Mouse (Mus musculus) myocyte (in vitro differentiated cells): Measurements from ENCODE around the gene Eml6. TPM values are rescaled to one million over a fixed set of nuclear protein-coding genes. Genes with fewer than 3 reads are reported as not detected.
A peak's percentile ranks its signal among the peaks of the same experiment; 100 is the strongest.

ENCODE experiments used
- H3K27me3 ChIP-seq: one replicate; pipeline ENCODE4 v1.6.1; 2011; ENCODE audit not compliant: control insufficient read depth, insufficient read depth, insufficient read length
- H3K36me3 ChIP-seq: one replicate; pipeline ENCODE4 v1.6.1; 2011; ENCODE audit not compliant: control insufficient read depth, insufficient read depth
- H3K4me2 ChIP-seq: one replicate; pipeline ENCODE4 v1.6.1; 2011; ENCODE audit warnings: low read depth, control low read depth
- H3K4me3 ChIP-seq: one replicate; pipeline ENCODE4 v1.5.1; 2011; ENCODE audit warnings: mild to moderate bottlenecking, control low read depth, moderate library complexity
- H3K79me2 ChIP-seq: one replicate; pipeline ENCODE4 v1.6.1; 2011; ENCODE audit not compliant: control insufficient read depth, insufficient read depth
- H3ac ChIP-seq: one replicate; pipeline ENCODE4 v1.6.1; 2011; ENCODE audit not compliant: control insufficient read depth, insufficient read length
- CEBPB ChIP-seq: IDR thresholded peaks from 2 replicates; pipeline ENCODE4 v1.6.1; 2011; ENCODE audit warnings: mild to moderate bottlenecking, moderate library complexity; ENCODE audit not compliant: poor library complexity, insufficient read depth, severe bottlenecking
- E2F4 ChIP-seq: IDR thresholded peaks from one replicate; pipeline ENCODE4 v1.6.1; 2011; ENCODE audit warnings: mild to moderate bottlenecking, control low read depth, moderate library complexity; ENCODE audit not compliant: insufficient read depth
- MAX ChIP-seq: IDR thresholded peaks from one replicate; pipeline ENCODE4 v1.6.1; 2011; ENCODE audit warnings: low read depth, mild to moderate bottlenecking, control low read depth
- MYOD1 ChIP-seq, 3 experiments: IDR thresholded peaks; one replicate each; pipeline ENCODE4 v1.6.1; 2011; ENCODE audit warnings: control low read depth in 2 of 3, low read depth in 2 of 3, mild to moderate bottlenecking in 2 of 3, moderate library complexity in 1 of 3; ENCODE audit not compliant: insufficient read length in 2 of 3, control insufficient read depth in 1 of 3
- MYOG ChIP-seq, 3 experiments: IDR thresholded peaks; one replicate each; pipeline ENCODE4 v1.6.1; 2011; ENCODE audit warnings: control low read depth in 2 of 3, low read depth in 2 of 3, mild to moderate bottlenecking in 2 of 3; ENCODE audit not compliant: insufficient read length in 2 of 3, control insufficient read depth in 1 of 3, insufficient read depth in 1 of 3
- POLR2A ChIP-seq: IDR thresholded peaks from one replicate; pipeline ENCODE4 v1.6.1; 2011; ENCODE audit warnings: low read depth, mild to moderate bottlenecking, control low read depth, moderate library complexity; ENCODE audit not compliant: insufficient read length
- POLR2AphosphoS2 ChIP-seq: IDR thresholded peaks from one replicate; pipeline ENCODE4 v1.6.1; 2011; ENCODE audit warnings: low read depth, control low read depth; ENCODE audit not compliant: insufficient read length
- REST ChIP-seq: IDR thresholded peaks from one replicate; pipeline ENCODE4 v1.6.1; 2011; ENCODE audit warnings: mild to moderate bottlenecking, control low read depth, moderate library complexity; ENCODE audit not compliant: insufficient read depth, insufficient read length
- SRF ChIP-seq: IDR thresholded peaks from one replicate; pipeline ENCODE4 v1.6.1; 2011; ENCODE audit warnings: low read depth; ENCODE audit not compliant: control insufficient read depth, insufficient read length
- TCF12 ChIP-seq: IDR thresholded peaks from one replicate; pipeline ENCODE4 v1.6.1; 2011; ENCODE audit warnings: mild to moderate bottlenecking, control low read depth; ENCODE audit not compliant: poor library complexity, insufficient read depth, severe bottlenecking
- TCF3 ChIP-seq: IDR thresholded peaks from one replicate; pipeline ENCODE4 v1.6.1; 2011; ENCODE audit warnings: low read depth, control low read depth; ENCODE audit not compliant: insufficient read length
- USF1 ChIP-seq: IDR thresholded peaks from one replicate; pipeline ENCODE4 v1.6.1; 2011; ENCODE audit warnings: low read depth, mild to moderate bottlenecking, control low read depth, moderate library complexity
- polyA plus RNA-seq: library from polyadenylated mRNA; unstranded; fragments of >200 nt; fragmentation: generic; extraction: Trizol; gene quantifications from one replicate; pipeline ENCODE4 v1.2.1, GENCODE M21; 2012; ENCODE audit warnings: missing spikeins

Gene Eml6
- polyA plus RNA-seq, 1 experiment = 0.41 TPM

DNA sequence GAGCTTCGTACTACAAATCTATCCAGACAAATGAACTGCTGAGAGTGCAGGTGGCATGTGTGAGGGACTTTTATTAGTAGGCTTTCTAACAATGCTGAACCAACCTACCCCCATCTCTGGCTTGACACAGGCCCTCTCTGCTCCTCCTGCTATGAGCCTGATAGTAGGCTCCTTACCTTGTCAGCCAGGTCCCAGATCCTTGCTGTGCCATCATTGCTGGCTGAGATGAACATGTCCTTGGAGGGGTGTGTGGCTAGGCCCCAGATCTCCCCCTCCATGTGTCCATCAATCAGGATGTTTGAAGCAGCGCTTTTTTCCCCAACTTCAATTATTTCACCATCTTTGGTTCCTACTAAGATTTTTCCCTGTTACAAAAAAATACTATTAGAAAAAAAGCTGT, 274.8 kb downstream of the Eml6 start:
- H3K79me2 ChIP-seq = no peaks in the 10 kb centered on the region
- no peak for TF ChIP-seq SRF
- no peak for TF ChIP-seq CEBPB
- TF ChIP-seq MAX = no peak
- peak; percentile 63 for TF ChIP-seq POLR2AphosphoS2
- TF ChIP-seq MYOD1 (IDR thresholded peaks at IDR 0.05; ENCODE audit: control insufficient read depth in 1 of 3, insufficient read length in 2 of 3, low read depth in 2 of 3) = no peak
- no peak overlapping the region for H3K4me2 ChIP-seq
- H3K36me3 ChIP-seq = peaks cover 4% of the 10 kb centered on the region
- no peaks in the 10 kb centered on the region for H3K27me3 ChIP-seq
- no peak overlapping the region for H3ac ChIP-seq
- no peak overlapping the region for H3K4me3 ChIP-seq

DNA sequence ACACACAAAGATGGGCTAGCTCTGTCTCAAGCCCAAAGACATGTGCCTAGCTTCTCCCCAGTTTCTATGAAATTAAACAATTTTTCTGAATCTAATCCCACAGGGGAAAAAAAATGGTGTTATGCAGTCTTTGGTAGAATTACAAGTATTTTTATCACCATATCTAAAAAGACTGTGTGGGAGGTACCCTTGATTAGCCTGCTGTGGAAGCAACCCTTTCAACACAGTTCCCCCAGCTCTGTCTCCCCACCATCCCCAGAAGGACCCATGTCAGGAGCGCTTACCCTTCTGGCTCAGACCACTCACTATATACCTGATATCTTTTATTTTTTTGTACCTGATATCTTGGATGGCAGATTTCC, 276.4 kb downstream of the Eml6 start:
- TF ChIP-seq REST (no peak), TCF3 (no peak), TCF12 (no peak), POLR2A (no peak), MYOG (IDR thresholded peaks at IDR 0.05; ENCODE audit: control insufficient read depth in 1 of 3, insufficient read depth in 1 of 3, insufficient read length in 2 of 3, low read depth in 2 of 3) (no peak), SRF (no peak), POLR2AphosphoS2 (peak; percentile 19)
- no peaks in the 10 kb centered on the region for H3K27me3 ChIP-seq
- H3K4me2 ChIP-seq = no peak overlapping the region
- no peaks in the 10 kb centered on the region for H3K79me2 ChIP-seq
- H3K4me3 ChIP-seq = no peak overlapping the region
- no peak overlapping the region for H3ac ChIP-seq
- H3K36me3 ChIP-seq = peaks cover 4% of the 10 kb centered on the region

DNA sequence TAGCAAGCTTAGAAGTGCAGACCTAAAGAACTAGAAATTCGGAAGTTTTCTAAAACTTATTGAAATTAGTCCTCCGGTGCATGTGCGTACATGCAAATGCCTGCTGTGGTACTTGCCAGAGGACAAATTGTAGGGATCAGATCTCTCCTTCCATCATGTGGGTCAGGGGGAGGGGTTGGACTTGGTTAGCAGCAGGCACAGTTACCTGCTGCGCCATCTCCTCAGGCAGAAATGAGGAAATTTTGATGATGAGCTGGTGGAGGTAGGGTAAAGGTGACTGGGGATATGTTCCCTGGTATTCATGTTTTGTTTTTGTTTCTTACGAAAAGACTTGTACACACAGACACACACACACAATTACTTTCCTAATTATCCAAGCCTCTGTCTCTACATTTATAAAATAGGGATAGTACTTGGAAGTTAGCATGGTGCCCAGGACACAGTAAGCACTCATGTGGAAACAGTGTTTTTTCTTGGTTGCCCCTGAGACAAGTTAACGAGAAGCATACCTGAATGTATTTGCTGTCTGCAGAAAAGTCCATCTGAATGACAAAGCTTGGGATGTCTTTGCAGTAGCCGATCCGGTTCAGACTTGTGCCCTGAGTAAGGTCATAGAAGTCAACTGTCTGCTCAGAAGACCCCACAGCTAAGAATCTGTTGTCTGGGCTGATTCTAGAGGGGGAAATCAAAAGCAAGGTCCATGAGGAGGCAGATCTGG, 276.9 kb downstream of the Eml6 start:
- no peak overlapping the region for H3K4me2 ChIP-seq
- TF ChIP-seq POLR2AphosphoS2 (peak; percentile 51), E2F4 (no peak)
- H3K27me3 ChIP-seq = no peaks in the 10 kb centered on the region
- H3ac ChIP-seq = no peak overlapping the region
- H3K4me3 ChIP-seq = no peak overlapping the region
- no peaks in the 10 kb centered on the region for H3K79me2 ChIP-seq
- peaks cover 9% of the 10 kb centered on the region for H3K36me3 ChIP-seq

DNA sequence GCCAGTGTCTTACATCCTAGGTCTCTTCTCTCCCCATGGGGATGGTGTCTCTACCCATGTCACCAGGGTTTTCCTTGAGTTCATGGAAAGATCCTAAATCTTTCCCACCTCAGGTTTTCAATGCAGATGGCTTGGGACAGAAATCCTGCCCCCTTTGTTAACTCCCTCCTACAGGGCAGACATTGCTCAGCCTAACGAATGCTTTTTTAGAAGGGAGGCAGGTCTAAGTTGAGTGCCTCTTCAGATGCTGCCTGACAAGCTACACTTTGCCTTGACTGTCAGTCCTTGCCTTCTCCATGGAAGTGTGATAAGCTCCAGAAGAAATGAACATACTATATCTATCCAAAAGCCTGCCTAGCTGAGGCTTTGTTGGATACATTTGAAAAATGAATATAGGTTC, 278.0 kb downstream of the Eml6 start:
- Histone ChIP-seq H3ac (no peak overlapping the region), H3K27me3 (no peaks in the 10 kb centered on the region), H3K36me3 (peaks cover 20% of the 10 kb centered on the region), H3K4me3 (no peak overlapping the region), H3K4me2 (no peak overlapping the region), H3K79me2 (no peaks in the 10 kb centered on the region)
- TF ChIP-seq SRF = no peak
- TF ChIP-seq POLR2AphosphoS2 = peak; percentile 52

DNA sequence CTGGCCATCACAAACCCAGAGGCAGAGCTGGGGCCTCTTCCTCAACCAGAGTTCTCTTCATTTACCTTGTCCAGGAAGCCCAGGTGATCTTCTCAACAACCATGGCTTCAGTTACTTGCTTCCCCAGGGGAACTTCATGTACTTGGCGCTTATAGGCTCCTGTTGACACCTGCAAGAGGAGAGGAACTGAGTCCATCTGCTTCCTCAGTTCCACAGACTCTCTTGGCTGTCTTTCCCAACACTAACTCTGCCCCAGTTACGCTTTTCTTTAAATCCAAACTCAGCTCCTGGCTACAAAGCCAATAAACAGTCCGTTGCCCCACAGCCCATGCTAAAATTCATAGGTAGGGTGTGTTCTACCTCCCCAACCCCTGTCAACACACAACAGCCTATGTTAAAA, 278.5 kb downstream of the Eml6 start:
- H3K36me3 ChIP-seq = peaks cover 25% of the 10 kb centered on the region
- H3K4me3 ChIP-seq = no peak overlapping the region
- no peak overlapping the region for H3K4me2 ChIP-seq
- H3K27me3 ChIP-seq = no peaks in the 10 kb centered on the region
- no peak for TF ChIP-seq REST
- TF ChIP-seq POLR2AphosphoS2 = peak; percentile 66
- H3K79me2 ChIP-seq = no peaks in the 10 kb centered on the region
- H3ac ChIP-seq = no peak overlapping the region

DNA sequence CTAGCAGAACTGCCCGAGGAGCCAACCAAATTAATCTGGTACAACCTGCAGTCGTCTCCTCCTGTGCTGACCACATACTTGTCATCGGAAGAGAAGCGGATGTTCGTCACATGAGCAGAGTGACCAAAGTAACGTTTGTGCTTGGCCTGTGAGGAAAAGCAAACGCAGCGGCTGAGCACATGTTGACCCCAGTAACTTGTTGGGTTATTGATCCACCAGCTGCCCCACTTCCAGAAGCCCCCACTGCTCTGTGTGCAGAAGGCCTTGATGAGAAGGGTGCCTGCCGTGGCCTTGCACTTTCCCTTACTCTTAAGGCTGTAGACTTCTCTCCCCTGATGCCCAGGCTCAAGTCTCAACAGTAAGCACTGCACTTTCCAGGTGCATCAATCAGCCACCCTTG, 279.6 kb downstream of the Eml6 start:
- Histone ChIP-seq H3K36me3 (peaks cover 36% of the 10 kb centered on the region), H3K4me3 (no peak overlapping the region), H3K79me2 (no peaks in the 10 kb centered on the region), H3K4me2 (no peak overlapping the region), H3K27me3 (no peaks in the 10 kb centered on the region), H3ac (no peak overlapping the region)
- TF ChIP-seq TCF12 (no peak), REST (no peak), MAX (no peak), CEBPB (no peak), POLR2AphosphoS2 (peak; percentile 83), TCF3 (no peak)

DNA sequence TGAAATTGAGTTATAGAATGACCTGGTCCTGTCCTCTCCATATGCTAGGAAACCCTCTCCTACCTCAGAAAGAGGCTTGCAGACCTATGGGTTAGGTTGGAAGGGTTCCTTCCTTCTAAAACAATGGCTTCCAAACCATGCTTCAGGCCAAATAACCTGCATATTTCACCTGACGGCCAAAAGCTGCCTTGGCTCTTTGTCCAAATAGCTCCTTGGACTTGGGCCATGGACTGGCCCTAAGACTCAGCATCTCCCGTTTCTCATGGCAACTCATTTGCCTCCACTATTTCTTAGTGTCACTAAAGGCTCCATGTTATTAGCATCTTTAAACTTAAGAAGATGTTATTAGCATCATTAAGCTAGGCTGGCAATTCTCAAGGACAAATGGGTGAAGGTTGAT, 280.3 kb downstream of the Eml6 start:
- Histone ChIP-seq H3ac (no peak overlapping the region), H3K79me2 (peaks cover 7% of the 10 kb centered on the region), H3K4me3 (no peak overlapping the region), H3K27me3 (no peaks in the 10 kb centered on the region), H3K36me3 (peaks cover 43% of the 10 kb centered on the region), H3K4me2 (no peak overlapping the region)
- no peak for TF ChIP-seq REST
- no peak for TF ChIP-seq SRF
- no peak for TF ChIP-seq POLR2AphosphoS2
- no peak for TF ChIP-seq POLR2A
- no peak for TF ChIP-seq USF1
- no peak for TF ChIP-seq MAX
- TF ChIP-seq MYOD1 (IDR thresholded peaks at IDR 0.05; ENCODE audit: control insufficient read depth in 1 of 3, insufficient read length in 2 of 3, low read depth in 2 of 3) = no peak
- TF ChIP-seq CEBPB = no peak
- TF ChIP-seq TCF12 = no peak
- TF ChIP-seq TCF3 = no peak
- TF ChIP-seq MYOG (IDR thresholded peaks at IDR 0.05; ENCODE audit: control insufficient read depth in 1 of 3, insufficient read depth in 1 of 3, insufficient read length in 2 of 3, low read depth in 2 of 3) = no peak
